Mouse (Mus musculus): Measurements from ENCODE around the gene Dynlrb2.

DNA sequence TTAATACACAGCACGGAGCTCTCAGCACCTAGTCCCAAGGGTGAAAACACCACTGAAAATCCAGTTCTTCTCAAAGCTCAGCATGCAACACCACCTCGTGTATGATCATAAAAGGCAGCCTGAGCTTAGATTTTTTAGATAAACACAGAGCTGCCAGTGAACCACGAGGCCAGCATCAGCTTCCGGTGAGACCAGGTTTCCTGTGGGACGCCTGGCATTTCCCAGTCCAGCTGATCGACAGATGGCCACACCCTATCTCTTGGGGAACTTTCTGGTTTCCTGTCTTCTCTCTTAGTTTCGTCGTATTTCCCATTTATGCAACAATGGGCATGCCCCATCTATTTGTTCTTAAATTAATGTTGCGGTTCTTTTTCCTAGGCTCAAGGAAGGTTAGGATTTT, 26.8 kb upstream of the Dynlrb2 start:
- no peak for TF ChIP-seq POLR2A (IDR thresholded peaks at IDR 0.05; ENCODE audit: borderline replicate concordance, low read depth, low read length)
- no peak for TF ChIP-seq CTCF (IDR thresholded peaks at IDR 0.05; ENCODE audit: low read depth, low read length)

Data from bone marrow macrophage, adult 2 months (primary cell).